Mouse (Mus musculus) embryonic facial prominence, embryonic 15.5 days (tissue): ENCODE measurements at regions not wholly inside any gene's neighbourhood (a gene's known extent, or its start where the extent isn't known, plus 50 kb on each side); places are given as distances from the start of the nearest gene placed in this dataset.

Source experiments
- ATAC-seq: fragments of 200-750 bp; cut with Nextera tagmentation; 2 replicates; pipeline ENCODE4 v1.8.0; 2017; ENCODE audit warnings: low read depth, moderate TSS enrichment; ENCODE audit not compliant: insufficient number of reproducible peaks, low FRiP score, low TSS enrichment
- H3K27ac ChIP-seq: fragments of 300-500 bp; sonication (generic); replicated peaks from 2 replicates; pipeline ENCODE4 v1.5.1; 2015; ENCODE audit warnings: mild to moderate bottlenecking, inconsistent platforms
- H3K27me3 ChIP-seq: fragments of 300-500 bp; sonication (generic); 2 replicates; pipeline ENCODE4 v1.6.1; 2015; ENCODE audit warnings: inconsistent platforms
- H3K36me3 ChIP-seq: fragments of 300-500 bp; sonication (generic); 2 replicates; pipeline ENCODE4 v1.6.1; 2015; ENCODE audit warnings: mild to moderate bottlenecking, inconsistent platforms
- H3K4me1 ChIP-seq: fragments of 300-500 bp; sonication (generic); 2 replicates; pipeline ENCODE4 v1.6.1; 2015; ENCODE audit warnings: inconsistent platforms
- H3K4me2 ChIP-seq: fragments of 300-500 bp; sonication (generic); replicated peaks from 2 replicates; pipeline ENCODE4 v1.6.1; 2015; ENCODE audit warnings: mild to moderate bottlenecking, inconsistent platforms
- H3K4me3 ChIP-seq: fragments of 300-500 bp; sonication (generic); replicated peaks from 2 replicates; pipeline ENCODE4 v1.5.1; 2015; ENCODE audit warnings: mild to moderate bottlenecking, inconsistent platforms
- H3K9ac ChIP-seq: fragments of 300-500 bp; sonication (generic); 2 replicates; pipeline ENCODE4 v1.6.1; 2015; ENCODE audit warnings: inconsistent platforms
- H3K9me3 ChIP-seq: fragments of 300-500 bp; sonication (generic); replicated peaks from 2 replicates; pipeline ENCODE4 v1.6.1; 2016; ENCODE audit warnings: inconsistent platforms
- WGBS: fragments of 180-500 bp; shearing (Covaris S2); methylation state at CpG from one replicate; pipeline ENCODE4 v1.1.7; 2015; 5-methylcytosine and 5-hydroxymethylcytosine counted together

DNA sequence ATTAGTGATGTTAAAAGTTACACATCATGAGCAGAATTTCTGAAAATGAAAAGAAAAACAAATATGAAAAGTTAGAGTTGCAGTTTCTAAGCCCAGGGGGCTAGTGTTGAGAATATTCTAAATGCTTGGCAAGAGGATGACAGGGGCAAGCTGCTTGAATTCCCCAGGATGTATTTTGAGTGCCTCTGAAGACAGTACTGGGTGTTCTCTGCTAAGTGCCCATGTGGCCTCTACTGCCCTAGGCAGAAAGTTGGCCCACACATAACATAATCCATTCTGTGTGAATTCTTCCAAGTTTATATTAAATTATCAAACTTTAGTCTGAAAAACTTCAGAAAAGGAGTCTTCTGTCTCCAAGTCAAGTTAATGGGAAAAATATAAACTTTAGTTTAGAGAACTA, 196.6 kb downstream of the Gnai1 start:
- no peak; the same call in 1 of the 2 replicates for ATAC-seq
- Histone ChIP-seq H3K27me3 (no peaks in the 10 kb centered on the region), H3K4me3 (no peak overlapping the region), H3K4me1 (0 out of 2 replicates have a peak, but pooled peaks cover 3% of the 10 kb centered on the region), H3K9ac (no peak overlapping the region), H3K4me2 (no peak overlapping the region), H3K36me3 (no peaks in the 10 kb centered on the region), H3K9me3 (no peaks in the 10 kb centered on the region; the same call in 1 of the 2 replicates), H3K27ac (peak overlapping the region; percentile 71; the same call in 1 of the 2 replicates)

DNA sequence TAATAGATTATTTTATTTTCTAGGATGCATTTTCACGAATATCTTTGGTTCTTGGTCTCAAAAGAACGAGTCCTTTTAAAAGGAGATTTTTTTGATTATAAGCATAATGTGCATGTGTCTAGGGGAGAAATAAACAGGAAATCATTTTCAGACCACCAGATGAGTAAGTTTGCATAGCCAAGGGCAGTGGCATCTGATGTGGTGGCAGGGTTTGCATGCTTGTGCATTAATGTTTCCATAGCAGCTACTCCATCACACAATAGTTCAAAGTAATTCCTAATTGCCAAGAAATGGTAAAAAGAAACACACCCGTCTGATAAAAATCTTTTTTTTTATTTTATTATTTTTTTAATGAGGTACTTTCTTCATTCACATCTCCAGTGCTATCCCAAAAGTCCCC, 182.3 kb downstream of the Gnai1 start:
- H3K4me1 ChIP-seq, result no peaks in the 10 kb centered on the region
- no peak for ATAC-seq
- no peak overlapping the region for H3K4me3 ChIP-seq
- no peak overlapping the region for H3K9ac ChIP-seq
- no peaks in the 10 kb centered on the region for H3K36me3 ChIP-seq
- WGBS, result 42% methylated on average over 3 of the region's 3 CpGs
- H3K9me3 ChIP-seq, result no peaks in the 10 kb centered on the region
- H3K27ac ChIP-seq, result no peak overlapping the region
- H3K4me2 ChIP-seq, result no peak overlapping the region
- no peaks in the 10 kb centered on the region for H3K27me3 ChIP-seq

GRCm38 (mm10) chr5:18211395-18212057, 148.6 kb downstream of the Gnai1 start:
- Histone ChIP-seq H3K4me1 (no peaks in the 10 kb centered on the region), H3K9me3 (no peaks in the 10 kb centered on the region), H3K27ac (no peak overlapping the region), H3K4me3 (no peak overlapping the region), H3K4me2 (no peak overlapping the region), H3K9ac (no peak overlapping the region), H3K27me3 (no peaks in the 10 kb centered on the region), H3K36me3 (no peaks in the 10 kb centered on the region)
- ATAC-seq, result no peak
- WGBS, result 75% methylated on average over 4 of the region's 4 CpGs
